Mouse (Mus musculus) ES-Bruce4 (cell line): Measurements from ENCODE around the gene Qrfp. TPM values are rescaled to one million over a fixed set of nuclear protein-coding genes. Genes with fewer than 3 reads are reported as not detected.

Source experiments
- H3K27ac ChIP-seq: 2 replicates; pipeline ENCODE4 v1.5.1; 2012; ENCODE audit warnings: low read length, inconsistent platforms; ENCODE audit not compliant: insufficient read depth
- H3K27me3 ChIP-seq: 2 replicates; pipeline ENCODE4 v1.6.1; 2012; ENCODE audit warnings: mild to moderate bottlenecking, low read length, inconsistent platforms; ENCODE audit not compliant: control insufficient read depth, poor library complexity, insufficient read depth, severe bottlenecking
- H3K36me3 ChIP-seq: 2 replicates; pipeline ENCODE4 v1.6.1; 2012; ENCODE audit warnings: inconsistent platforms, mild to moderate bottlenecking, low read length, moderate library complexity; ENCODE audit not compliant: control insufficient read depth, poor library complexity, insufficient read depth, severe bottlenecking
- H3K4me1 ChIP-seq: one replicate; pipeline ENCODE4 v1.8.1; 2011; ENCODE audit warnings: low read length; ENCODE audit not compliant: control insufficient read depth, insufficient read depth
- H3K4me3 ChIP-seq: 2 replicates; pipeline ENCODE4 v1.5.1; 2011; ENCODE audit warnings: low read depth, mild to moderate bottlenecking, low read length
- H3K9ac ChIP-seq: 2 replicates; pipeline ENCODE4 v1.6.1; 2012; ENCODE audit warnings: low read depth, mild to moderate bottlenecking, inconsistent platforms; ENCODE audit not compliant: poor library complexity, severe bottlenecking
- H3K9me3 ChIP-seq: replicated peaks from 2 replicates; pipeline ENCODE4 v1.6.1; 2012; ENCODE audit warnings: mild to moderate bottlenecking, low read length, inconsistent platforms; ENCODE audit not compliant: control insufficient read depth, poor library complexity, insufficient read depth, severe bottlenecking
- CTCF ChIP-seq: IDR thresholded peaks from one replicate; pipeline ENCODE4 v1.8.1; 2011; ENCODE audit warnings: low read depth, low read length
- EP300 ChIP-seq: IDR thresholded peaks from 2 replicates; pipeline ENCODE4 v1.6.1; 2011; ENCODE audit warnings: low read depth, low read length; ENCODE audit not compliant: insufficient read depth
- POLR2A ChIP-seq: IDR thresholded peaks from one replicate; pipeline ENCODE4 v1.8.1; 2011; ENCODE audit warnings: low read length; ENCODE audit not compliant: insufficient read depth
- polyA plus RNA-seq: library from polyadenylated mRNA; stranded (reverse); fragments of >200 nt; gene quantifications from 2 replicates; pipeline ENCODE4 v1.2.4, GENCODE M21; 2011; ENCODE audit warnings: low read depth; ENCODE audit not compliant: missing spikeins, insufficient read depth, insufficient read length

The Qrfp gene
- polyA plus RNA-seq, 1 experiment: not detected

- H3K4me3 ChIP-seq: no peak overlapping the region
- no peak overlapping the region for H3K27ac ChIP-seq
- peaks cover 4% of the 10 kb centered on the region for H3K4me1 ChIP-seq
Observed at GRCm38 (mm10) chr2:31762853-31763252, 47.5 kb downstream of the Qrfp start.

GRCm38 (mm10) chr2:31762155-31762554, 48.2 kb downstream of the Qrfp start:
- no peaks in the 10 kb centered on the region for H3K36me3 ChIP-seq
- no peaks in the 10 kb centered on the region for H3K9me3 ChIP-seq
- TF ChIP-seq CTCF (no peak), POLR2A (no peak), EP300 (no peak)
- no peak overlapping the region for H3K27ac ChIP-seq
- H3K4me1 ChIP-seq: peaks cover 3% of the 10 kb centered on the region
- H3K27me3 ChIP-seq: no peaks in the 10 kb centered on the region
- no peak overlapping the region for H3K9ac ChIP-seq
- no peak overlapping the region for H3K4me3 ChIP-seq

More at GRCm38 (mm10) chr2:31762853-31763252, 47.5 kb downstream of the Qrfp start:
- H3K36me3 ChIP-seq: no peaks in the 10 kb centered on the region
- 0 out of 2 replicates have a peak, but pooled peaks have one; percentile 8 for TF ChIP-seq EP300
- TF ChIP-seq POLR2A: no peak
- TF ChIP-seq CTCF: no peak
- H3K9ac ChIP-seq: no peak overlapping the region
- no peaks in the 10 kb centered on the region for H3K9me3 ChIP-seq
- no peaks in the 10 kb centered on the region for H3K27me3 ChIP-seq

- Histone ChIP-seq H3K36me3 (no peaks in the 10 kb centered on the region), H3K4me3 (no peak overlapping the region), H3K4me1 (peaks cover 2% of the 10 kb centered on the region), H3K27me3 (no peaks in the 10 kb centered on the region), H3K9me3 (no peaks in the 10 kb centered on the region), H3K9ac (no peak overlapping the region), H3K27ac (no peak overlapping the region)
- TF ChIP-seq POLR2A: no peak
- TF ChIP-seq CTCF: no peak
- TF ChIP-seq EP300: no peak
Observed at GRCm38 (mm10) chr2:31761585-31761984, 48.8 kb downstream of the Qrfp start.

- TF ChIP-seq EP300: no peak
- TF ChIP-seq POLR2A: no peak
- TF ChIP-seq CTCF: no peak
- H3K36me3 ChIP-seq: no peaks in the 10 kb centered on the region
- no peaks in the 10 kb centered on the region for H3K27me3 ChIP-seq
- H3K9ac ChIP-seq: peak overlapping the region; percentile 86; the same call in 1 of the 2 replicates
- no peaks in the 10 kb centered on the region for H3K9me3 ChIP-seq
- no peak overlapping the region for H3K27ac ChIP-seq
- no peak overlapping the region for H3K4me3 ChIP-seq
- H3K4me1 ChIP-seq: peaks cover 2% of the 10 kb centered on the region
Observed at GRCm38 (mm10) chr2:31761115-31761531, 49.3 kb downstream of the Qrfp start.

- peak overlapping the region; percentile 91 for H3K4me3 ChIP-seq
- no peak for TF ChIP-seq CTCF
- TF ChIP-seq POLR2A: no peak
- TF ChIP-seq EP300: no peak
- H3K9me3 ChIP-seq: no peaks in the 10 kb centered on the region
- peaks cover 2% of the 10 kb centered on the region for H3K4me1 ChIP-seq
- peak overlapping the region; percentile 86 for H3K9ac ChIP-seq
- H3K27ac ChIP-seq: no peak overlapping the region
- no peaks in the 10 kb centered on the region for H3K36me3 ChIP-seq
- no peaks in the 10 kb centered on the region for H3K27me3 ChIP-seq
Observed at GRCm38 (mm10) chr2:31760486-31760885, 49.9 kb downstream of the Qrfp start.

- no peaks in the 10 kb centered on the region for H3K27me3 ChIP-seq
- peaks cover 2% of the 10 kb centered on the region for H3K4me1 ChIP-seq
- H3K27ac ChIP-seq: no peak overlapping the region; the same call in 1 of the 2 replicates
- no peaks in the 10 kb centered on the region for H3K9me3 ChIP-seq
- TF ChIP-seq POLR2A: no peak
- TF ChIP-seq EP300: 0 out of 2 replicates have a peak, but pooled peaks have one; percentile 49
- TF ChIP-seq CTCF: no peak
- H3K4me3 ChIP-seq: peak overlapping the region; percentile 91
- peak overlapping the region; percentile 86 for H3K9ac ChIP-seq
- H3K36me3 ChIP-seq: no peaks in the 10 kb centered on the region
Observed at GRCm38 (mm10) chr2:31759751-31760460, 50.5 kb downstream of the Qrfp start.
